Mouse (Mus musculus) liver, embryonic 11.5 days (tissue): Measurements from ENCODE around the gene Ppargc1a. TPM values are rescaled to one million over a fixed set of nuclear protein-coding genes. Genes with fewer than 3 reads are reported as not detected.

Experiments used
- ATAC-seq: fragments of 200-750 bp; cut with Nextera tagmentation; replicated peaks from 2 replicates; pipeline ENCODE4 v1.8.0; 2017; ENCODE audit warnings: moderate number of reproducible peaks, mild to moderate bottlenecking, moderate TSS enrichment, moderate library complexity; ENCODE audit not compliant: low FRiP score
- DNase-seq: peaks from one replicate; pipeline ENCODE4 v3.0.0-alpha.2; 2017; ENCODE audit warnings: low spot score
- H3K27ac ChIP-seq: fragments of 300-500 bp; sonication (generic); 2 replicates; pipeline ENCODE4 v1.5.1; 2014; ENCODE audit warnings: mild to moderate bottlenecking, low read depth, low read length, control low read depth
- H3K27me3 ChIP-seq: fragments of 300-500 bp; sonication (generic); replicated peaks from 2 replicates; pipeline ENCODE4 v1.6.1; 2014; ENCODE audit warnings: low read length, mixed read lengths; ENCODE audit not compliant: control insufficient read depth, insufficient read depth
- H3K36me3 ChIP-seq: fragments of 300-500 bp; sonication (generic); 2 replicates; pipeline ENCODE4 v1.6.1; 2014; ENCODE audit warnings: mild to moderate bottlenecking, low read length, moderate library complexity, mixed read lengths; ENCODE audit not compliant: control insufficient read depth, insufficient read depth
- H3K4me1 ChIP-seq: fragments of 300-500 bp; sonication (generic); replicated peaks from 2 replicates; pipeline ENCODE4 v1.6.1; 2014; ENCODE audit warnings: low read length, mixed read lengths; ENCODE audit not compliant: control insufficient read depth, insufficient read depth
- H3K4me2 ChIP-seq: fragments of 300-500 bp; sonication (generic); 2 replicates; pipeline ENCODE4 v1.6.1; 2014; ENCODE audit warnings: mild to moderate bottlenecking, control low read depth, moderate library complexity
- H3K4me3 ChIP-seq: fragments of 300-500 bp; sonication (generic); 2 replicates; pipeline ENCODE4 v1.5.1; 2014; ENCODE audit warnings: low read depth, low read length, control low read depth
- H3K9ac ChIP-seq: fragments of 300-500 bp; sonication (generic); 2 replicates; pipeline ENCODE4 v1.6.1; 2014; ENCODE audit warnings: low read depth, low read length, control low read depth
- H3K9me3 ChIP-seq: fragments of 300-500 bp; sonication (generic); 2 replicates; pipeline ENCODE4 v1.6.1; 2016; ENCODE audit warnings: low read length, inconsistent platforms, mixed read lengths; ENCODE audit not compliant: control insufficient read depth
- WGBS: fragments of 180-500 bp; shearing (Covaris S2); extraction: QIAGEN DNeasy Blood & Tissue Kit; methylation state at CpG from one replicate; pipeline ENCODE4 v1.1.7; 2014; 5-methylcytosine and 5-hydroxymethylcytosine counted together
- polyA plus RNA-seq: library from polyadenylated mRNA; unstranded; fragments of >200 nt; fragmentation: Nextera tagmentation; extraction: Ambion mirVana; gene quantifications from 2 replicates; pipeline ENCODE4 v1.2.1, GENCODE M21; 2014

The Ppargc1a gene
- polyA plus RNA-seq = 3.2 and 3.4 TPM in 2 replicates

GRCm38 (mm10) chr5:51567659-51568058 lies at the start of gene Ppargc1a:
Gene Ppargc1a (minus strand): TSS chr5:51567726.
- ATAC-seq = no peak; the same call in 1 of the 2 replicates
- Histone ChIP-seq H3K4me2 (no peak within 1 kb of the TSS), H3K9me3 (no peaks in the 10 kb centered on the region), H3K27me3 (no peaks in the 10 kb centered on the region), H3K9ac (no peak within 1 kb of the TSS), H3K4me1 (no peaks in the 10 kb centered on the region), H3K36me3 (no peaks in the 10 kb centered on the region), H3K4me3 (no peak within 1 kb of the TSS), H3K27ac (no peak within 1 kb of the TSS)
- WGBS = 62% methylated on average over 6 of the region's 6 CpGs
- DNase-seq = no peak

GRCm38 (mm10) chr5:51616877-51617276 lies 49.4 kb upstream of the Ppargc1a start:
- Histone ChIP-seq H3K4me1 (no peaks in the 10 kb centered on the region), H3K27me3 (no peaks in the 10 kb centered on the region), H3K36me3 (no peaks in the 10 kb centered on the region), H3K4me3 (no peak overlapping the region), H3K9me3 (peaks cover 4% of the 10 kb centered on the region; the same call in 1 of the 2 replicates), H3K4me2 (no peak overlapping the region), H3K27ac (no peak overlapping the region), H3K9ac (no peak overlapping the region)
- DNase-seq (no peak), ATAC-seq (no peak)
- 77% methylated on average over 1 of the region's 1 CpGs for WGBS

GRCm38 (mm10) chr5:51612049-51612448 lies 44.5 kb upstream of the Ppargc1a start:
- ATAC-seq (no peak), DNase-seq (no peak)
- Histone ChIP-seq H3K27ac (no peak overlapping the region), H3K27me3 (no peaks in the 10 kb centered on the region), H3K4me2 (no peak overlapping the region), H3K4me1 (no peaks in the 10 kb centered on the region), H3K9ac (no peak overlapping the region), H3K4me3 (no peak overlapping the region), H3K9me3 (no peaks in the 10 kb centered on the region), H3K36me3 (no peaks in the 10 kb centered on the region)
- 84% methylated on average over 4 of the region's 4 CpGs for WGBS

GRCm38 (mm10) chr5:51607686-51608480 lies 40.4 kb upstream of the Ppargc1a start:
- DNase-seq (no peak), ATAC-seq (no peak)
- H3K36me3 ChIP-seq = no peaks in the 10 kb centered on the region
- 70% methylated on average over 6 of the region's 6 CpGs for WGBS
- H3K27ac ChIP-seq = no peak overlapping the region
- no peak overlapping the region for H3K9ac ChIP-seq
- no peaks in the 10 kb centered on the region for H3K9me3 ChIP-seq
- H3K4me3 ChIP-seq = no peak overlapping the region
- no peaks in the 10 kb centered on the region for H3K4me1 ChIP-seq
- H3K4me2 ChIP-seq = no peak overlapping the region
- no peaks in the 10 kb centered on the region for H3K27me3 ChIP-seq

- H3K4me2 ChIP-seq = no peak overlapping the region
- H3K27ac ChIP-seq = no peak overlapping the region
- H3K27me3 ChIP-seq = no peaks in the 10 kb centered on the region
- no peak overlapping the region for H3K4me3 ChIP-seq
- no peak for DNase-seq
- no peak for ATAC-seq
- H3K9ac ChIP-seq = no peak overlapping the region
- 52% methylated on average over 6 of the region's 6 CpGs for WGBS
- peaks cover 3% of the 10 kb centered on the region; the same call in 1 of the 2 replicates for H3K4me1 ChIP-seq
- H3K36me3 ChIP-seq = no peaks in the 10 kb centered on the region
- H3K9me3 ChIP-seq = no peaks in the 10 kb centered on the region
Observed at GRCm38 (mm10) chr5:51599549-51599948, 32.0 kb upstream of the Ppargc1a start.

- Histone ChIP-seq H3K27me3 (no peaks in the 10 kb centered on the region), H3K4me1 (peaks cover 3% of the 10 kb centered on the region; the same call in 1 of the 2 replicates), H3K9ac (no peak overlapping the region), H3K27ac (no peak overlapping the region), H3K4me2 (no peak overlapping the region), H3K36me3 (no peaks in the 10 kb centered on the region), H3K9me3 (no peaks in the 10 kb centered on the region), H3K4me3 (no peak overlapping the region)
- DNase-seq = no peak
- no peak for ATAC-seq
- WGBS = 83% methylated on average over 9 of the region's 9 CpGs
Observed at GRCm38 (mm10) chr5:51595644-51596043, 28.1 kb upstream of the Ppargc1a start.

GRCm38 (mm10) chr5:51592206-51592605 lies 24.7 kb upstream of the Ppargc1a start:
- ATAC-seq (no peak), DNase-seq (no peak)
- 36% methylated on average over 5 of the region's 5 CpGs for WGBS
- Histone ChIP-seq H3K9ac (no peak overlapping the region), H3K27ac (no peak overlapping the region), H3K4me3 (no peak overlapping the region), H3K27me3 (no peaks in the 10 kb centered on the region), H3K4me2 (no peak overlapping the region), H3K36me3 (no peaks in the 10 kb centered on the region), H3K4me1 (no peaks in the 10 kb centered on the region; the same call in 1 of the 2 replicates), H3K9me3 (no peaks in the 10 kb centered on the region)

- no peaks in the 10 kb centered on the region for H3K9me3 ChIP-seq
- DNase-seq = no peak
- no peak overlapping the region for H3K27ac ChIP-seq
- H3K4me1 ChIP-seq = no peaks in the 10 kb centered on the region; the same call in 1 of the 2 replicates
- no peak overlapping the region for H3K9ac ChIP-seq
- no peaks in the 10 kb centered on the region for H3K36me3 ChIP-seq
- no peak for ATAC-seq
- no peak overlapping the region for H3K4me3 ChIP-seq
- peak overlapping the region; percentile 9; the same call in 1 of the 2 replicates for H3K4me2 ChIP-seq
- H3K27me3 ChIP-seq = no peaks in the 10 kb centered on the region
- WGBS = 27% methylated on average over 11 of the region's 11 CpGs
Observed at GRCm38 (mm10) chr5:51591537-51592154, 24.1 kb upstream of the Ppargc1a start.
